Mouse (Mus musculus): Measurements from ENCODE around the gene Ublcp1.
"Not testable (repeated sequence)": the region's sequence is repeated elsewhere in the genome, so short reads cannot be mapped to it uniquely, and the experiment has no call there.

Gene Ublcp1

DNA sequence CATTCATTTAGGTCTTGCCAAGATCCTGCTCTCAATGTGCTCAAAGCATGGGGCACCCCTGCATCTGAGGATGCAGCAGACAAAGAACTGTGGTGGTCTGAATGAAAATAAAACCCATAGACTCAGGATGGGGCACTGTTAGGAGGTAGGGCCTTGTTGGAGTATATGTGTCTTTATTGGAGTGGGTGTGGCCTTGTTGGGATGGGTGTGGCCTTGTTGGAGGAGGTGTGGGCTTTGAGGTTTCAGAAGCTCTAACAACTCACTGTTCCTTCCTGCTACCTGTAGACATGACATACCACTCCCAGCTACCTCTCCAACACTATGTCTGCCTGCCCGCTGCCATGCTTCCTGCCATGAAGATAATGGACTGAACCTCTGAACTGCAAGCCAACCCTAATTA lies 18.8 kb upstream of the Ublcp1 start:
- no peak for DNase-seq

DNA sequence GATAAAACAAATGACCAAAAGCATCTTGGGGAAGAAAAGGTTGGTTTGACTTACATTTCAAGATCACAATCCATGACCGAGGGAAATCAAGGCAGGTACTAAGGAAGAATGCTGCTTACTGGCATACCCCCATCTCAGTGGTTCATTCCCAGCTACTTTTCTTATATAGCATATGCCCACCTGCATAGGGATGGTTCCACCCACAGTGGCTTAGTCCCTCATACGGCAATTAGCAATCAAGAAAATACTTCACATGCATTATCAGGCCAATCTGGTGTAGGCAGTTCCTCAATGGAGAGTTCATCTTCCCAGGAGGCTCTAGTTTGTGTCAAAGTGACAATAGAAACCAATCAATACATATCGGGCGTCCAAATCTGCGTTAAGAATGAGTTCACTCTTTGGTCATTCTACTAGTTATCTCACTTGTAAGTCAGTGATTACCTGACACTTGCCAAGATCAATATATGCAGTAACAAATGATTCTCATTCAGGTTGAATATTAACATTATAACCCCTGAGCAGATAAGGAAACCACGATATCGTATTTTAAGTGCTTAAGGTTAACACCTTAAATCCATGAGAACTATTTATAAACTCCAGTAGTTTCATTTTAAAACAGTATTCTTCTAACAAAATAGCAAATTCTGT lies 14.9 kb upstream of the Ublcp1 start:
- no peak for DNase-seq

DNA sequence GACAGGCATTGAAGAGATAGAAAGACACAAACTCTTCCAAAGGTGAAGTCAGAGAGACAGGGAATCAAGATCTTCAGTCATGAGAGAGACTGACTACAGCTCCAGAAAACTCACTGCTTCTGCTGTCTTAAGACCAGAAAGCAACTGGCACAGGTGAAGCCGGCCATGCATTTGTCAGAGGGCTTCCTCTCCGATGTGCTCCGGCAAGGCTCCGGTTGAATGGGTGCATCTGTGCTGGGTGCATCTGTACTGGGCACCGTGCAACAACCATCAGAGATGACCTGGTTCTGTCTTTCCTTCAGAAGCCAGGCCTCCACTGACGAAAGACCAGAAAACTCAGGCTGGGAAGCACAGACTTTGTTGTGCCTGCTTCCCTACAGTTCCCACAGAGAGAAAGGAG lies 9.9 kb upstream of the Ublcp1 start:
- DNase-seq, result no peak

DNA sequence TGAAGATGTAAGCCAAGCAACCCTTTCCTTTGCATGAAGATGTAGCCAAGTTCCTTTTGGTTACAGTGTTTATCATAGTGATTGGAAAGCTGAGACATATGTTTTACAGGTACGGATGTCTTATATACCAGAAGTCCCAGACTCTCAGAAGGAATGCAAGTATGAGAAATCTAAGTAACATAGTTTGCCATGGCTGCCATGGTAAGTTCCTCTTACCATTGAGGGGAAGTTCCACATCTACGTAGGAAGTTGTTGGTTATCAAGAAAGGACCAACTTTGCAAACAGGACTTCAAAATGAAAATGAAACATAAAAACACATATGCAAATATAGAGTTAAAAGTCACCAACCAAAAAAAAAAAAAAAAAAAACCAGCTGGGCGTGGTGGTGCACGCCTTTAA lies 8.1 kb upstream of the Ublcp1 start:
- DNase-seq, result no peak

DNA sequence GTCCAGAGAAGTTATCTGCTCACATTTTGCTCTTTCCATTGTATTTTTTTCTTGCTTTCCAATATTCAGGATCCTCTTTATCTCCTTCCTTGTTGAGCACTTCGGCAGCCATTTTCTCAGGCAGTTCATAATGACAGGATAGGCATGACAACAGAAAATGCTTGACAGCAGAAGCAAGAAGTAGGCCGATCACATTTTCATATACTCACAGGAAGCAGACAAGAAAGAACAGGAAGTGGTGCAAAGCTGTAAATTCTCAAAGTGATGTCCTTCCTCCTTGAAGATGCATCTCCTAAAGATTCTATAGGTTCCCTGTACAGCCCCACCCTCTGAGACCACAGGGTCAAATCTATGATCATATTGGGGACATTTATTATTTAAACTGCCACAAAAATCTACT lies 6.1 kb upstream of the Ublcp1 start:
- DNase-seq, result no peak

DNA sequence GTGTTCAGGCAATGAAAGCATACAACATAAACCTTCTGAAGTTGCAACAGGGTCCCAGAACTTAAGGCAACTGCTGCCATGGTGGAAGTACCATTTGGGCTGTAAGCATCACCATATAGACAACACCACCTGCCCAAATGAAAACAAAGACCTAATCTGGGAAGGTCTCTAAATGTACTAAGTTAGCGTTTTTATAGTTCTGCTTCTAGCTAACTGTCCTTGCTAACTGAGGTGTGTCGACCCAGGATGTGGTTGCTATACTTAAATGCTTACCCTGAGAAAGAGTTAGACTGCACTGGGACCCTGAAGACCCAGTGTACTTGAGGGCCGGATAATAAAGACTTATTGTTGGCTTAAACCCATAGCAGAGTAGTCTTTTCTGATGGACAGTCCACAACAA lies 5.2 kb upstream of the Ublcp1 start:
- DNase-seq, result no peak

DNA sequence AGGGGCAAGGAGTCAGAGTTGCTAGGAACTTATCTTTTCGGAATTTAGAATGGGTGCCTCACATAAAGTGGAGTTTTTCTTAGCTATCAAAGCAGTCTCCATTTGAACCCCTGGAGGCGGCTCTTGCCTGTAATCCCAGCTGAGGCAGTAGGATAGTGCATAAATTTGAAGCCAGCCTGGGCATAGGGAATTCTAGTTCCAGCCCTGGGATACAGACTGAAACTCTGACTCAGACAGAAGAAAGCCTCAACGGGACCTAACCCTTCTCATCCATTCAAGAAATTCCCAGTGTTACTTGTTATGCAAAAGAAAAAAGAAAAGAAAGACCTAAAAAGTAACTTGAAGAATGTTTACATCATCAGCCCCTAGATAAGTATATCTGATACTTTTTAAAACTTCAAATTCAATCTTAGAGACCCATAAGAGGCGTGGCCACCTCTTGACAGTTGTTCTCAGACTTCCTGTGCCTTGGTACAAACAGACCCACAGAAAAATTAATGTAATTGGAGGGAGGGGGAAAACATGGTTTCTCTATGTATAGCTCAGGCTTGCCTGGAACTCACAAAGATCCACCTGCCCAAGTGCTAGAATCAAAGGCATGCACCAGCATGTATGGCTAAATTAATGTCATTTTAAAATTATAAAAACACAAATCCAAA lies 1.2 kb upstream of the Ublcp1 start:
- peak in 1 of 2 experiments; percentile 11 for DNase-seq

DNA sequence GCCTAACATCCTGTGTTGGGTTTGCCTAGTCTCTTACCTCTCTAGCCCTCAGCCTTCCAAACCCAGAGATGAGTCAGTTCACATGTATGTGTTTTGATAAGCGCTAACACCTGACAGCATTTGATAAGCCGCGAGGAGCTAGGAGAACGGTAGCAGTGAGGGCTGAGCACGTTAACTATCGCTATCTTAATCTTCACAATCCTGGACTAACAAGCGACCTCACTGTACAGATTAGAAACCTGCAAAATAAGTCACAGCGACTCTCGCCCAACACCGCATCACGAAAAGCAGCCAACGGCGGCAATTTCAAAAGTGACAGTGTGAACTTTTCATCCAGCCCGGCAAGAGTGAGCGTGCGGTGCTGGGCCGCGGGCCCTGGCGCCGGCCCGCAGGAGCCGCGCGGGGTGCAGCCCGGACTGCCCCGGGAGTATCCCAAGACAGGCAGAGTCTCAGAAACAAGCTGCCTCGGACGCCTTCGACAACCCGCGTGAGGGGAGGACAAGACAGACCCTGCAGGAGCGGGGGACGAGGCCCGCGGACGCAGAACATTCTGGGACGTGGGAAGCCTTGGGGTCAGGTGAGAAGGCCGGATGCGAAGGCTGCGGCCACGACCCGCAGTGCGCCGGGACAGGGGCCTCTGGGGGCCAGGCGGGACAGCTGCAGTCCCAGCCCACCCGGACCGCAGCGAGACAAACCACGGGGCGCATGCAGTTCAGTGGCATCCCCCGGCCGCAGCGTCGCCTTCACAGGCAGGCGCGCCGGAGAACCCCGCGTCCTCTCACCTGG lies 459 bp downstream of the Ublcp1 start:
- DNase-seq, result no peak

DNA sequence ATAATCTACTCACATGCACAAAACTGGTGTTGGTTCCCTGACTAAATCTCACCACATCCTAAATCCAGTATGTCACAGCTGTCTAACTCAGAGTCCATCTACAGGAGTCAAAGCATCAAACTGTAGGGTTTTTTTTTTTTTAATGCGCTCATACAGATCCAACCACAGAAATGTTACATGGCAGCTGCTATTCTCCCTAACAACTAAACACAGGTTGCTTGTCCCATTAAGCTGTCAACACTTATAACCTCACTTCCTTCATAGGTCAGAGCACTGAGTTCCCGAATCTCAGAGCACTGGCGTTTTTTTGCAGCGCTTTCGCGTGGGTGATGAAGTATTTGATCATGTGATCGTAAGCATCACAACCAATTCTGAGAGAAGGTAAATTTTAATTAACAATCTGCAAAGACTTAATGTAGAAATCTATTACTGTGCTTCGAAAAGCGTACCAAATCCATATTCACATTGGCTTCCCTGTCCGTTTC lies 1.9 kb downstream of the Ublcp1 start:
- DNase-seq, result no peak

DNA sequence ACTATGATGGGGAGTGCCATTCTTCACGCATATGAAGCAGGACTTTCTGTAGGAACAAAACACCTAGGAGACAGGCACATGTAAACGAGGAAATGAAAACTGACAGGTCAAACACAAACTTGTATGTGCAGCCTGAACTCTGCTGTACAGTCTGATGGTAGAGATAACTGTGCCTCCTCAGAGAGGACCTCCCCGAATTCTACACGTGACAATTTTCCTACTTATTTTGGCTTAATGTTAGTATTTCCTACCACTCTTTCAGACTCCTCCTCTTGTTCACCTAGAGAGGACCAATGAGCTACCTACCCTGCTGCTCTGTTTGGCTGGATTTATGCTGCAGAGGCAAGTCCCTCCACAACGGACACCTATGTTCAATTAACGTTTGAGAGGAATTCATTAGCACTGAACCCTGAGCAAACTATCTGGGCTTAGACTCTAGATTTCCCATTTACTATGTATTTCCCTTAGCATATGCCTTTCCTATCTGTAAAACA lies 3.3 kb downstream of the Ublcp1 start:
- DNase-seq, result no peak

DNA sequence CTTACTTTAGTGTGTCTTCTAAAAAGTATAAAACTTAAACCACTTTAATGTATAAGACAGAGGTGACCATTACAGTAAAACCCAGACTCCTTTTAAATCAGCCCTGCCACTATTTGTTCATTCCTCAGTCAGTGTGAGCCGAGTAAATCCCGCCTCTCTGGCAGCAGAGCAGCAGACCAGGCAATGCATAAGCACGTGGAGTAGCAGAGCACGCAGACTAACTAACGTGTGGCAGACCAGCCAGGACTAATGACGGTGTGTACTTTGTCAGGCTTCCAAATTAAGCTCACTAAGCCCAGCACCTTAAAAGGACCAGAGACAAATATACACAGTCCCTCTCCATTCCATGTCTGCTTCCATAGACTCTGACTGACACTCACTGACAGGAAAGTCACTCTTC lies 8.8 kb downstream of the Ublcp1 start:
- peak; percentile 29 to 59 for DNase-seq

DNA sequence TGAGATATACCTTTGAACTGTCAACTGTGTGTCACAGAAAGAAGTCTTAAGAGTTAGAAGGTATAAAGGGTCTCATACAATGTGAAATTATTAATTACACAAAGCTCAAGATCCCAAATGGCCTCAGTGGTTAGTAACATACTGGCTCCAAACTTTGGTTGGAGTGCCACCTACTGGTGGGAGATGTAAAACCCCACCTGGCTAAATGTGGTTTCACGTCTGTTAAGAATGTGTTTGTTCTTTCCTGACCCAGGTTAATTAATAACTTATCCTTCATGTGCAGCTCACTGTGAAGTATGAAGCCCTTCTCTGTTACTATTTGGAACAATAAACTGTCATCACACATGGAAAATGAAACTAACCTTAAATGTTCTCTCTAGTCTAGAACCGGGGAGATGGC lies 16.9 kb downstream of the Ublcp1 start:
- peak; percentile 75 to 80 for DNase-seq

DNA sequence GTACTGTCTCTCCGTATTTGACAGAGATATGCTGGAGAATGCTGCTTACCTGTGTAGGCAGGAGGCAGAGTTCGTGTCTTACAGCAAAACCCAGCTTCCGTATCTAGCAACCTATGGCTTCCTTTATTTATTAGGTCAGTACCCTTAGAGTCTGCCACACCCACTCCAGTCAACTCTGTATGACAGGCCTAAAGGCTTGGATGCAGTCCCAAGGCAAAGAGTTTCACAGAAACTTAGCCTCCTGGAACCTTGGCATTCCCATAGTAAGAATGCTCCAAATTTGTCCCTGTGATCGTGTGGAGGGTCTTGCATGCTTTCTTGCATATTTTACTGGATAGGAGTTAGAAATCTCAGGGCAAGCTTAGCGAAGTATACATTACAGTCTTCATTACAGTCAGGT lies 18.3 kb downstream of the Ublcp1 start:
- not testable (repeated sequence) for DNase-seq

DNA sequence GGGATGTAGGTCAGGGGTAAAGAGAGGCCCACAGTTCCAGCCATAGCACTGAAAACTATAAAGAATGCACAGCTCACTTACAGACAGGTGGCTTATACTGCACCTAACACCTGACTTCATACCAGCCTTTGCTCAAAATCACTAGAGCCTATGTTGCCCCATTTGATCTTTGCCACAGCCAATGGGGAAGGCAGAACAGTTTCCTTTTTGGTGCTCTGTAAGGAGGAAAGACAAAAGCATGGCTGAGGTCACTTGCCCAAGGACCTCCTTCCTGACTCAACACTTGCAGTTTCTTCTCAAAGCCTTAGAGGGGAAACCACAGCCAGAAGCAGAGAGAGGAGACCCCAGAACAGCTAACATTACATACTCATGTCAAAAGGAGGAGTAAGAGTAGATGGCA lies 19.3 kb downstream of the Ublcp1 start:
- no peak for DNase-seq

DNA sequence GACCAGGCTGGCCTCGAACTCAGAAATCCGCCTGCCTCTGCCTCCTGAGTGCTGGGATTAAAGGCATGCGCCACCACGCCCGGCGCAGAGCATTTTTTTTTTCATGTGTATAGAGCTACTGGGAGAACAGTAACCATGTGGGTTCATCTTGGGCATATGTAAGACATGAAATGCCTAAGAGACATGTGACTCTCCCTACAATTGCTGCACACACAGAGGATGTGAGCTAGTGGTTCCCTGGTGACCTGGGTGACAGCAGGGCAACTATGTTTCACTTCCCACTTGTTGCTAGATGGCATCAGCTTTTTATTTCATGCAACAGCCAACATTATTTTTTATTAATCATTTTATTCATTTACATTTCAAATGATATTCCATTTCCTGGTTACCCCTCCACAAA lies 32.5 kb downstream of the Ublcp1 start:
- DNase-seq, result no peak

DNA sequence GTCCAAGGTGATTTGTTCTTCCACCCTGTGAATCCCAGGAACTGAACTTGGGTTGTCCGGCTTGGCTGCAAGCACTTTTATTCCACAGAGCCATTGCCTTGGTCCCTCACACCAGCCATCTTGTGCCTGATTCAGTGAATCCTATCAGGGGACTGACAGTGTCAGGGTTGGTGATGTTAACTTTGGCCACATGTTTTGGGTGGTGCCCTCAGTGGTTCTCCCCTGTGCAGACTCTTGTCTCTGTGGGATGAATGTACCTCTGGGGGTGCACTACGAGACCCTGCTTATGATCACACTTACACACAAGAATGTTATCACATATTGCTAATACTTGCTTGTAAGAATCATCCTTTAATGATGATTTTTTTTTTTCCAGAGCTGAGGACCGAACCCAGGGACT lies 40.3 kb downstream of the Ublcp1 start:
- no peak for DNase-seq

DNA sequence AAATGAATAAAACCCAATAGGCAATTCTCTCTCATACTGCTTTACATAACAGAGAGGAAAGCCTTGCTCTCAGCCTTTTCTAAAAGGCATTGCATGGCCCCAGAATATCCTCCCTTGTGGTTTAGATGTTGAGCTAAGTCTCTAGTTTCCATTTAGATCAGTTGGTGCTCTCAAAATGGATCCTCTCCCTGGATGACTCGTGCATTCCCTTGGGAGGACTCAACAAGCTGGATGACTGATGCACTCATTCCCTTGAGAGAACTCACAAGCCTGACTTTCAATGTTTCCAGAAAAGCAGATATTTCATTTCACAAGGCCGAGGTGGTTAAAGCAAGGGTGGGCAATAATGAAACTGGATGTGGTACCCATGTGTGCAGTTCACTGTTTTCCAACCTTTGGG lies 42.3 kb downstream of the Ublcp1 start:
- DNase-seq, result no peak

DNA sequence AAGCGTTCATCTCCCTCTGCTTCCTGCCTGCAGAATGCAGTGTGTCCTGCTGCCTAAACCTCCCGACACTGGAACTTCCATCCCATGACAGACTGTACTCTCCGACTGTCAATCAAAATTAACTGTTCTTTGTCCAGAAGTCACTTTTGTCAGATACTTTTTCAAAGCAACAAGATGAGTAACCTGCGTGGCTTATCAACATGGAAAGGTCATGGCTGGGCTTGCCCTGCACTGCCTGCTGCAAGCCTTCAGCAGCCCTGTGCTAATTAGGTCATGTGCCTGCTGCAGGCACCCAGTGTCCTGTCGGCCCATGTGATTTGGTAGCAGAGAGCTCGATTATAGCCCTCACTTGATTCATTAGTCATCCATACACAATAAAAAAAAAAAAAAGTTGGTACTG lies 44.7 kb downstream of the Ublcp1 start:
- no peak for DNase-seq

DNA sequence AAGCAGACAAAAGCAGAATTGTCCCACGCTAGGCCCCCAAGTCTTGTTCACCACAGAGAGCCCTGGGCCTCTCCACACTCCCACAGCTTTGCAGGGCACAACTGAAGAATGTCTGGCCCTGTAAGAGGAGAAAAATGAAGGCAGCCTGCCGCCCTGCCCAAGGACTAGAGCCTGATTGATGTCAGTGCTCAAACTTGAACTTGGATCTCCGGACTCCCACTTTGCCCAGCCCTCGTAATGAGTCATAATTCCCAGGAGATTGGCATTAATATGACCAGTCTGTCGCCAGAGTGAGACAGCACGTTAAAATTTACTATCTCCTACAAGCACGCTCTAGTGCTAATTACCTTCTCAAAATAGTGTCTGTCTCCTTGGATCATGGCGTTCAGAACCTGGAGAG lies 45.3 kb downstream of the Ublcp1 start:
- no peak for DNase-seq

DNA sequence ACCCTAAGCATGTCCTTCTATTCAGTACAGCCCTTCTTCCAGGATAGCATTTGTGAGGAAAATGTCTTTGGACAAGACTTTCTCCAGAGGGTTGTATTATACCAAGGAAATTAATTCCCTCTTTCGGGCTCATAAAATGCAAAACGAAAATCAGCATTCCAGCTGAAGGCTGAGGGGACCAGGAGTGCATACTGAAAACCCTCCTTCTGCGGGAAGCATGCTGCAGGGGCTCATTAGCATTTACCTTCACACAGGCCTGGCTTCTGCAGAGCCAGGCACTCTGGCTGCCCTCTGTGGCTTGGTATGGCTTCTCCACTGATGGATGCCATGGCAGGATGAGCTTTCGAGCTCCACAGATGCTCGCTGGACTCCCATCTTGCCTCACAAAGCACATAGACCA lies 46.3 kb downstream of the Ublcp1 start:
- DNase-seq, result no peak

DNA sequence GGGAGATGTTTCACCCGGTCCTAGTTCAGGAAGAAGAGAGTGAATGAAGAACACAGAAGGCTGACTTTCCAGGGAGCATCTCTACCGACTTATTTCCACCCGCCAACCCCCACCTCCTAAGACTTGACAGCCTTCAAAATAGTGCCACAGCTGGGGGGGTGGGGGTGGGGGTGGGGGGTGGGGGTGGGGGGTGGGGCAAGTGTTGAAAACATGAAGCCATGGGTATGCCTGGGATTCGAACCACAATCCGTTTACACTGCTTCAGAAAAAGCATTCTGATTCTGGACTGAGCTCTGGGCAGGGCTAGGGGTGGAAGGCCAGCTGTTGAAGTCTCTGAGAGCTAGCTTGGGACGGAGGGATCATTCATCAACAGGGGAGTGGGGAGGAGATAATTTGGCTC lies 47.0 kb downstream of the Ublcp1 start:
- DNase-seq, result no peak

DNA sequence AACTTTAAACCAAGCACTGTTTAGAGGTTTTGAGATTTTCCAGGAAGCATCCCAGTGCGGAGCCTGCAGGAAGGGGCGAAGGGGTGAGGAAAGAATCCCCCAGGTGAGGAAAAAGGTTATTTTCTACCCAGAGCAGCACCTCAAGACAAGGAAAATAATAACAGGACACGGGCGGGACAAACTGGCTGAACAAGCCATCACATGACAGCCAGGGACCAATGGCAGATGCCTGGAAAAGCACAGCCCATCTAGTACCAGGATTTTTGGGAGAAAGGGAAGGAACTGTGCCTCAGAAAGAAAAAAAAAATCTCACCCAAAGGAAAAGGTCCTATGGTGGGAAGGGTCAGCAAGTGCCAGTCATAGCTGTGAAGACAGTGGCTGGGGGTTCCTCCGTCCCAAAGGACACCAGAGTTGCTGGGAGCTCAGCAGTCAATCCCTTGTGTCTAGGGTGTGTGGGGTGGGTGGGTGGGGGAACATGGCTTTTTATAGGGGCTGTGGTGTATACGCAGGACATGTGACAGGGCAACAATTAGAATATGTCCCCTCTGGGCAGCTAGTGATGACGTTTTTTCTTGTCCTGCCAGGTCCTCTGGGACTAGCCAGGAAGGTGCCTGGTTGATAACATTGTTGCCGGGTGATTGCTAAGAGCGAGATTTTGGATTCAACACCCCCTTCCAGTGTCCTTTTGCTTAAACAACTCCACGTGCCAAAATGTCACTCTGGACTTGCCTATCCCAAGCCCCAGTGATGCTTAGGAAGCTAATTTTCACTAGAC lies 47.8 kb downstream of the Ublcp1 start:
- DNase-seq, result no peak

DNA sequence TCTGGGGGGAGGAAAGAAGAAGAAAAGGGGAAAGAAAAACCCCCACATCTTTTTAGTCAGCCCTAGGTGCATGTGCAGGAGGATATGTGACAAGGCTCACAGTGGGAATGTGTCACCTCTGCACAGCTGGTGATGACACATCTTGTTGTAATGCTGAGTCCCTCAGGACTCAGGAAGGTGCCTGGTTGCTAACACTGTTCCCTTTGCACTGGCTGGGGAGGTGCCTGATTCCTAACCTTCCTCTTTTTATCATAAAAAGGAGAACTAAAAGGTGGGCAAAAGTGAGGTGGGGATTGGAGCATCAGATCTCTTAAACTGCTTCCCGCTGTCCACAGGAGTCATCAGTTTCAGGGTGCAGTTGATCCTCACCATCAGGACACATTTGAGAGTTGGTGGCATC lies 52.9 kb downstream of the Ublcp1 start:
- DNase-seq, result no peak

All from kidney, postnatal 25 days (tissue).